Mouse (Mus musculus) embryonic facial prominence, embryonic 11.5 days (tissue): ENCODE results near the gene Fermt1. TPM values are rescaled to one million over a fixed set of nuclear protein-coding genes. Genes with fewer than 3 reads are reported as not detected.

Source experiments
- ATAC-seq: fragments of 200-750 bp; cut with Nextera tagmentation; replicated peaks from 2 replicates; pipeline ENCODE4 v1.8.0; 2017; ENCODE audit warnings: low read depth; ENCODE audit not compliant: insufficient number of reproducible peaks, low FRiP score, low TSS enrichment
- DNase-seq: peaks from one replicate; pipeline ENCODE4 v3.0.0-alpha.2; 2015; ENCODE audit warnings: low spot score
- H3K27ac ChIP-seq: fragments of 300-500 bp; sonication (generic); replicated peaks from 2 replicates; pipeline ENCODE4 v1.5.1; 2014; ENCODE audit warnings: mild to moderate bottlenecking, low read depth, low read length, control low read depth
- H3K27me3 ChIP-seq: fragments of 300-500 bp; sonication (generic); 2 replicates; pipeline ENCODE4 v1.6.1; 2014; ENCODE audit warnings: mild to moderate bottlenecking, low read length, moderate library complexity, mixed read lengths; ENCODE audit not compliant: control insufficient read depth, insufficient read depth
- H3K36me3 ChIP-seq: fragments of 300-500 bp; sonication (generic); replicated peaks from 2 replicates; pipeline ENCODE4 v1.6.1; 2014; ENCODE audit warnings: low read depth, mild to moderate bottlenecking, low read length, moderate library complexity, mixed read lengths; ENCODE audit not compliant: control insufficient read depth, insufficient read depth
- H3K4me1 ChIP-seq: fragments of 300-500 bp; sonication (generic); 2 replicates; pipeline ENCODE4 v1.6.1; 2014; ENCODE audit warnings: low read length, mixed read lengths; ENCODE audit not compliant: control insufficient read depth, insufficient read depth
- H3K4me2 ChIP-seq: fragments of 300-500 bp; sonication (generic); 2 replicates; pipeline ENCODE4 v1.6.1; 2014; ENCODE audit warnings: low read depth, mild to moderate bottlenecking, control low read depth, low read length, moderate library complexity
- H3K4me3 ChIP-seq: fragments of 300-500 bp; sonication (generic); 2 replicates; pipeline ENCODE4 v1.5.1; 2014; ENCODE audit warnings: low read depth, low read length, control low read depth
- H3K9ac ChIP-seq: fragments of 300-500 bp; sonication (generic); replicated peaks from 2 replicates; pipeline ENCODE4 v1.6.1; 2014; ENCODE audit warnings: mild to moderate bottlenecking, control low read depth, low read length
- H3K9me3 ChIP-seq: fragments of 300-500 bp; sonication (generic); replicated peaks from 2 replicates; pipeline ENCODE4 v1.6.1; 2016; ENCODE audit warnings: mild to moderate bottlenecking, low read length, inconsistent platforms, mixed read lengths; ENCODE audit not compliant: control insufficient read depth
- WGBS: fragments of 180-500 bp; shearing (Covaris S2); extraction: QIAGEN DNeasy Blood & Tissue Kit; methylation state at CpG from one replicate; pipeline ENCODE4 v1.1.7; 2014; 5-methylcytosine and 5-hydroxymethylcytosine counted together
- polyA plus RNA-seq: library from polyadenylated mRNA; unstranded; fragments of >200 nt; fragmentation: Nextera tagmentation; extraction: Ambion mirVana; gene quantifications from 2 replicates; pipeline ENCODE4 v1.2.1, GENCODE M21; 2014

Gene Fermt1
- polyA plus RNA-seq, result 6.6 and 10.8 TPM in 2 replicates

GRCm38 (mm10) chr2:132945326-132946207 is at the start of gene Fermt1:
Fermt1 (minus strand) TSS chr2:132945906.
- peak; percentile 79 for ATAC-seq
- peaks cover 30% of the 10 kb centered on the region for H3K27me3 ChIP-seq
- DNase-seq, result peak; percentile 21
- H3K36me3 ChIP-seq, result no peaks in the 10 kb centered on the region
- no peaks in the 10 kb centered on the region; the same call in 1 of the 2 replicates for H3K4me1 ChIP-seq
- peak within 1 kb of the TSS; percentile 39 for H3K4me3 ChIP-seq
- WGBS, result 3% methylated on average over 36 of the region's 37 CpGs
- no peaks in the 10 kb centered on the region for H3K9me3 ChIP-seq
- peak within 1 kb of the TSS; percentile 57 for H3K4me2 ChIP-seq
- H3K9ac ChIP-seq, result peak within 1 kb of the TSS; percentile 46
- 0 out of 2 replicates have a peak within 1 kb of the TSS, but pooled peaks have one; percentile 47 for H3K27ac ChIP-seq

DNA sequence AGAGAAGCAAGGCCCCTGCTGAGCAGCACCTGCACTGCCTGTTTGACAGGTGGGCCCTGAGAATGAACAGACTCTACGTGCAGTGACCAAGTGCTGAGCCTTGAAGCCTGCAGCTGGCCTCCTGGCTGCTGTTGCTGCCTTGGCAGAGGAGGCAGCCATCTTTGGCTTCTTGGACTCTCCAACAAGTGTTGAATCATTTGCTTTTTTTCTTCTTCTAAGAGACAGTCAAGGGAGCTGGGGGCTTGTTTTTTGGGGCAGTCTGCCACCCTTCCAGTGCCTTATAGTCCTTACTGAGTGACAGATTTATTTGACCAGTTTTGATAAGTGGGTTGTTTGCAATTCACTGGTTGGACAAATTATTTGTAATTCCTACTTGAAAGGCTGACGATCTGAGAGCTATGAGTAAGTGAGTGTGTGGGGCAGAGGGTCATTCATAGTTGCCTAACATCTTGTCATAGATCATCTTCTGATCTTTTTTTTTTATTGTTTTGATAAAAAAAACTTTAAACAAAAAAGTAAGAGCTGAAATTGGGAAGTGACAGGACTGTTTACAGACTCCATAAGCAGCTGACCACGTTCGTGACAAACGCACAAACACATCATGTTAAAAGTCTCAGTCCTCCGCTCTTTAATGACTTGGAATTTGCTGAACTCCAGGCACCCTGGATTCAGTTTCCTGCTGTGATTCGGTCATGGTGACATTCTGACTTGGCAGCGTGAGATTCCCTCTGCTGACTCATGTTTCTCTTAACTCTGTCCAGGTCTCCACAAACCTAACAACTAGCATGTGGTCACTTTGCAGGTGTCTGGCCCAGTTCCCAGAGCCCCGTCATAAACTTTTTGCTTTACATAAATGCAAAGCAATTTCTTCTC is 47.2 kb upstream of the Fermt1 start:
- Histone ChIP-seq H3K4me1 (no peaks in the 10 kb centered on the region), H3K9ac (no peak overlapping the region), H3K36me3 (no peaks in the 10 kb centered on the region), H3K4me2 (no peak overlapping the region), H3K9me3 (no peaks in the 10 kb centered on the region), H3K27me3 (no peaks in the 10 kb centered on the region), H3K27ac (no peak overlapping the region), H3K4me3 (no peak overlapping the region)
- WGBS, result 47% methylated on average over 9 of the region's 9 CpGs
- DNase-seq (no peak), ATAC-seq (no peak)

GRCm38 (mm10) chr2:132989778-132990564 is 44.3 kb upstream of the Fermt1 start:
- no peaks in the 10 kb centered on the region for H3K36me3 ChIP-seq
- no peak overlapping the region for H3K9ac ChIP-seq
- no peaks in the 10 kb centered on the region for H3K4me1 ChIP-seq
- no peak overlapping the region for H3K4me3 ChIP-seq
- no peak overlapping the region for H3K4me2 ChIP-seq
- no peaks in the 10 kb centered on the region for H3K9me3 ChIP-seq
- ATAC-seq, result no peak
- H3K27me3 ChIP-seq, result no peaks in the 10 kb centered on the region
- H3K27ac ChIP-seq, result no peak overlapping the region
- DNase-seq, result peak; percentile 6
- WGBS, result 55% methylated on average over 11 of the region's 11 CpGs

- Histone ChIP-seq H3K36me3 (no peaks in the 10 kb centered on the region), H3K4me2 (no peak overlapping the region), H3K27me3 (no peaks in the 10 kb centered on the region), H3K27ac (no peak overlapping the region), H3K9ac (no peak overlapping the region), H3K4me1 (no peaks in the 10 kb centered on the region), H3K4me3 (no peak overlapping the region), H3K9me3 (no peaks in the 10 kb centered on the region)
- 89% methylated on average over 2 of the region's 2 CpGs for WGBS
- ATAC-seq (no peak), DNase-seq (no peak)
Measured at GRCm38 (mm10) chr2:132973346-132973745, 27.6 kb upstream of the Fermt1 start.

- H3K9me3 ChIP-seq, result no peaks in the 10 kb centered on the region
- no peak overlapping the region for H3K9ac ChIP-seq
- 39% methylated on average over 4 of the region's 4 CpGs for WGBS
- H3K4me3 ChIP-seq, result no peak overlapping the region
- no peaks in the 10 kb centered on the region for H3K36me3 ChIP-seq
- ATAC-seq (no peak; the same call in 1 of the 2 replicates), DNase-seq (peak; percentile 73)
- H3K27ac ChIP-seq, result no peak overlapping the region
- H3K4me1 ChIP-seq, result no peaks in the 10 kb centered on the region
- no peaks in the 10 kb centered on the region for H3K27me3 ChIP-seq
- no peak overlapping the region for H3K4me2 ChIP-seq
Measured at GRCm38 (mm10) chr2:132970772-132971173, 25.1 kb upstream of the Fermt1 start.

DNA sequence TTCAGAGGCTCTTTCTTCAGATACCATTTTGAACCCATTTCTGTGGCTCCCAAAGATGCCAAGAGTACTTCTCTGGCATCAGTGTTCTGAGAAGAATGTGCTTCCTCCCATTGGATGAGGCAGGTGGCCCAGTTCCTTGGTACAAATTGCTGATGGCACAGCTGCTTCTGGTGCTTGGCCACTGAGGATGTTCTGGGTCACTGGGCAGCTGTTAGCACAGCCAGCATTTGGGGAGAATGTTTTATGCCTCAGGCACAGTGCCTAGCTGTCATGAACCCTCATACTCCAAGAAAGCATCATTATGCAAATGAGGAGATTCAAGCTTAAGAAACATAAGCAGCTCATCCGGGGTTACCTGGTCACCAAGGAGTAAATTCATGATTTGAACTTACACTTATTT is 12.1 kb upstream of the Fermt1 start:
- Histone ChIP-seq H3K9ac (no peak overlapping the region), H3K36me3 (no peaks in the 10 kb centered on the region), H3K4me3 (no peak overlapping the region), H3K4me2 (no peak overlapping the region), H3K4me1 (no peaks in the 10 kb centered on the region), H3K9me3 (no peaks in the 10 kb centered on the region), H3K27ac (no peak overlapping the region), H3K27me3 (no peaks in the 10 kb centered on the region)
- 64% methylated on average over 1 of the region's 1 CpGs for WGBS
- no peak for DNase-seq
- ATAC-seq, result no peak

- Histone ChIP-seq H3K27me3 (no peaks in the 10 kb centered on the region), H3K4me3 (no peak overlapping the region), H3K27ac (no peak overlapping the region), H3K4me2 (no peak overlapping the region), H3K36me3 (no peaks in the 10 kb centered on the region), H3K9me3 (no peaks in the 10 kb centered on the region), H3K9ac (no peak overlapping the region), H3K4me1 (no peaks in the 10 kb centered on the region)
- peak; percentile 76 for DNase-seq
- ATAC-seq, result no peak
- WGBS, result 4% methylated on average over 8 of the region's 8 CpGs
Measured at GRCm38 (mm10) chr2:132952197-132952596, 6.5 kb upstream of the Fermt1 start.
